Mouse (Mus musculus): ENCODE data around the gene Gtf3c6.
A peak's percentile ranks its signal among the peaks of the same experiment; 100 is the strongest.

Gene Gtf3c6

DNA sequence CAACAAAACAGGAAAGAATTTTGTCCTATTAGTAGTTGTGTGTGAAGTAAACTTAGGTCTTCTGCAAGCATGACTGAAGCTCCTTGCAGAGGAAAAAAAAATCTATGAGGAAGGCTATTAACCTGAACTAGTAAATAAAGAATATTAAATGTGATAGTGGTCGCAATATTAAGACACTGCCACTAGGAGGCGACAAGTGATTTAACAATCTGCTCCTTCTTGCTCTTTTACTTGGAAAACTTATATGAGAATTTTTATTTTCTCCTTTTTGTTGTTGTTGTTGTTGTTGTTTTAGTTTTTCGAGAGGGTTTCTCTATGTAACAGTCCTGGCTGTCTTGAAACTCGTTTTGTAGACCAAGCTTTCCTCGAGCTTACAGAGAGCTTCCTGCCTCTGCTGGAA, 1.1 kb upstream of the Gtf3c6 start:
- no peak for DNase-seq (ENCODE audit: low read depth)

DNA sequence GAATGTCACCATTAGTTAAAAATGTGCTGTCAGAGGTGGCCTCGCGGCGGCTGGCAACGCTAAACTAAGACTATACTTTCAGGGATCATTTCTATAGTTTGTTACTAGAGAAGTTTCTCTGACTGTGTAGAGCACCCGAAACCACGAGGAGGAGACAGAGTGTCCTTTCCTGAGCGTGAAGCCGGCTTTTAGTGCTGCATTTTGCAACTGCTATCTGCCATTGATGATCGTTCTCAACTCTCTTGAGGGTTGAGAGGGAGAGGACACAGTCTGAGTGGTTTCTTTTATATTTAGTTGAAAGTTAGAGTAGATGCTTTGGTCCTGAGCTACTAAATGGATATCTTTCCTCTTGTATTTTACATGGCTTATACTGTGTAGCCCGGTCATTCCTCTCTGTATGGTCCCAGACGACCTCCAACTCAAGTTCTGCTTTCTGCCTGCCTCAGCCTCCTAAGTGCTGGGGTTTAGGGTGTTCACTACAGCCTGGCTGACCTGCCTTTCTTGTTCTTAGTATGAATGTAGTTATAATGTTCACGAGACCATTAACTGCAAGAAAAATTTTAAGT, 576 bp upstream of the Gtf3c6 start:
- peak; percentile 99 for DNase-seq (ENCODE audit: low read depth)

- DNase-seq (ENCODE audit: low read depth), result peak; percentile 91
Measured at GRCm38 (mm10) chr10:40256716-40257115, 1.2 kb downstream of the Gtf3c6 start.

- DNase-seq (ENCODE audit: low read depth), result no peak
Measured at GRCm38 (mm10) chr10:40250969-40251368, 6.9 kb downstream of the Gtf3c6 start.

- DNase-seq (ENCODE audit: low read depth), result peak; percentile 59
Measured at GRCm38 (mm10) chr10:40249625-40250024, 8.3 kb downstream of the Gtf3c6 start.

- no peak for DNase-seq (ENCODE audit: low read depth)
Measured at GRCm38 (mm10) chr10:40247166-40247716, 10.7 kb downstream of the Gtf3c6 start.

- DNase-seq (ENCODE audit: low read depth), result peak; percentile 90
Measured at GRCm38 (mm10) chr10:40246374-40247165, 11.3 kb downstream of the Gtf3c6 start, which contains the start of gene Rpf2. Rpf2 (minus strand) TSS chr10:40247036.

- no peak for DNase-seq (ENCODE audit: low read depth)
Measured at GRCm38 (mm10) chr10:40237826-40238225, 20.1 kb downstream of the Gtf3c6 start.

- no peak for DNase-seq (ENCODE audit: low read depth)
Measured at GRCm38 (mm10) chr10:40233241-40233640, 24.7 kb downstream of the Gtf3c6 start.

DNA sequence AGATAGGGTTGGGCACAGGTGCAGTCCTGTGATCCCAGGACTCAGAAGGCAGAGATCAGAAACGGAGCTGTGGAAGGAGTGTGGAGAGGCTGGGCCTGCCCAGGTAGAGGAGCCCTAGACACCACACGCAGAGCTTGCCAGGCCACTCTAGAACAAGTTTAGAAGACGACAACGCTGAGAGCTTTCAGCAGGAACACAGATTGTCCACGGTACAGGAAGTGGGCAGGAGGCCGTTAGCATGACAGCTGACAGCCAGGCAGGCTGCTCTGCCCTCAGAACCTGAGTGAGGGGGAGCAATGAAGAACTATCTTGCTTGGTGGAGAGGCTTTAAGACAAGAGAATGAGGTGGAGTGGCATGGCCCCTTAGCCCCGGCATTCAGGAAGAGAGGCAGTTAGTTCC, 25.5 kb downstream of the Gtf3c6 start:
- DNase-seq (ENCODE audit: low read depth), result peak; percentile 62

DNA sequence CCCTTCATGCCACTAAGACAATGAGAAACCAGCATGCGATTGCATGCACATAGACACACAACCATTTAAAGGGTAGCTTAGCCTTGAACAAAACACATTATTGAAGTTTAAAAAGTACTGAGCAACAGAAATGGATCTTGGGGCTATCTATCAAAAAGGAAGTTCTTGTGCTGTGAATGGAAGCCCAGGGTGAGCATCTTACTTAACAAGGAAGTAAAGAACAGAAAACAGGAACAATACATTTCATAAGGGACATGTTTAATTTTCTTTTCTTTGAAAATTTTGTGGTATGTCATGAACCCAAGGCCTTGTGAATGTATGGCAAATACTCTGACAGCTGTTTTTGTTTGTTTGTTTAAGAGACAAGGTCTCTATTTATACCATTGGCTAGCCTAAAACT, 28.2 kb downstream of the Gtf3c6 start:
- DNase-seq (ENCODE audit: low read depth), result peak; percentile 37

DNA sequence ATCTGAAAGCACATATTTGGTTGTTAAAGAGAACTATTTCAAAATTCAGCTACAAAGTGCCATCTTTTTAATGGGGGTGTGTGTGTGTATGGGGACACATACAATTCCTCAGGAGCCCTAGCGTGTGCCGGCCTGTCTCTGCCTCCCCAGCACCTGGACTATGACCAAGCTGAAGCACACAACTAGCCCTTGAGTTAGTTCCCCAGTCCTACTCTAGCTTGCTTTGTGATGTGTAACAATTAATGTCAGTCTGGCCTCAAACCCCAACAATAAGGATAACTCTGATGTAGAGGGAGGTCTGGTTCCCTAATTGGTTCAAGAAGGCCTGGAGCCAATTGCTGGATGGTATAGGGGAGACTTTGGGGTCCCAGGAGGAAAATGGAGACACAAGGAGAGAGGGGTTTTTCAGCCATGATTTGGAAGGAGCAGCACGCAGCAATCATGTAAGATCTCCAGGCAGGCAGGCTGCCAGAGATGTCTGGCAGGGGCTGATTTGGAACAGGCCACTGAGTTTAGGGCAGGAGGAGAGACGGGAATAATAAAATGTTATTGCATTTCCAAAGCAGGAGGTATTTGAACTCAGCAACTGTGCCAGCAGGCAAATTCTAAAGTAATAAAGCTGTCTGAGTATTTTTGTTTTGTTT, 30.1 kb downstream of the Gtf3c6 start:
- no peak for DNase-seq (ENCODE audit: low read depth)

GRCm38 (mm10) chr10:40218874-40219273, 39.0 kb downstream of the Gtf3c6 start:
- no peak for DNase-seq (ENCODE audit: low read depth)

- DNase-seq (ENCODE audit: low read depth), result peak; percentile 94
Measured at GRCm38 (mm10) chr10:40212443-40213169, 45.3 kb downstream of the Gtf3c6 start.

All from 416B (cell line).